Mouse (Mus musculus) limb, embryonic 10.5 days (tissue): ENCODE measurements around the gene Btg2. TPM values are rescaled to one million over a fixed set of nuclear protein-coding genes. Genes with fewer than 3 reads are reported as not detected.

Experiments
- DNase-seq: peaks from one replicate; pipeline ENCODE4 v3.0.0-alpha.2; 2017; ENCODE audit warnings: low spot score
- H3K27ac ChIP-seq: fragments of 300-500 bp; sonication (generic); 2 replicates; pipeline ENCODE4 v1.5.1; 2016; ENCODE audit warnings: mild to moderate bottlenecking
- H3K27me3 ChIP-seq: fragments of 300-500 bp; sonication (generic); 2 replicates; pipeline ENCODE4 v1.6.1; 2016; ENCODE audit warnings: low read depth, mild to moderate bottlenecking; ENCODE audit not compliant: poor library complexity, severe bottlenecking
- H3K36me3 ChIP-seq: fragments of 300-500 bp; sonication (generic); 2 replicates; pipeline ENCODE4 v1.6.1; 2016; ENCODE audit warnings: mild to moderate bottlenecking, moderate library complexity
- H3K4me1 ChIP-seq: fragments of 300-500 bp; sonication (generic); 2 replicates; pipeline ENCODE4 v1.6.1; 2016
- H3K4me3 ChIP-seq: fragments of 300-500 bp; sonication (generic); 2 replicates; pipeline ENCODE4 v1.5.1; 2016; ENCODE audit warnings: mild to moderate bottlenecking, moderate library complexity
- H3K9me3 ChIP-seq: fragments of 300-500 bp; sonication (generic); replicated peaks from 2 replicates; pipeline ENCODE4 v1.6.1; 2016; ENCODE audit warnings: mild to moderate bottlenecking
- WGBS: fragments of 180-500 bp; shearing (Covaris S2); methylation state at CpG from one replicate; pipeline ENCODE4 v1.1.7; 2016; 5-methylcytosine and 5-hydroxymethylcytosine counted together
- polyA plus RNA-seq: library from polyadenylated mRNA; unstranded; fragments of >200 nt; fragmentation: Nextera tagmentation; extraction: Ambion mirVana; gene quantifications from 2 replicates; pipeline ENCODE4 v1.2.1, GENCODE M21; 2016

The Btg2 gene
- polyA plus RNA-seq, 1 experiment from 2014 or later = 17.7 TPM

- peaks cover 13% of the 10 kb centered on the region for H3K27me3 ChIP-seq
- H3K4me1 ChIP-seq = peaks cover 45% of the 10 kb centered on the region
- DNase-seq = no peak
- WGBS = 85% methylated on average over 5 of the region's 5 CpGs
- no peak overlapping the region for H3K4me3 ChIP-seq
- H3K36me3 ChIP-seq = peaks cover 14% of the 10 kb centered on the region
- no peaks in the 10 kb centered on the region for H3K9me3 ChIP-seq
- H3K27ac ChIP-seq = no peak overlapping the region
Observed at GRCm38 (mm10) chr1:134080881-134081450, 2.0 kb upstream of the Btg2 start.

GRCm38 (mm10) chr1:134080406-134080805 is 1.5 kb upstream of the Btg2 start:
- no peaks in the 10 kb centered on the region for H3K9me3 ChIP-seq
- H3K4me3 ChIP-seq = no peak overlapping the region
- H3K27ac ChIP-seq = peak overlapping the region; percentile 85; the same call in 1 of the 2 replicates
- 83% methylated on average over 4 of the region's 4 CpGs for WGBS
- peaks cover 42% of the 10 kb centered on the region for H3K4me1 ChIP-seq
- no peak for DNase-seq
- peaks cover 17% of the 10 kb centered on the region for H3K36me3 ChIP-seq
- peaks cover 13% of the 10 kb centered on the region for H3K27me3 ChIP-seq

DNA sequence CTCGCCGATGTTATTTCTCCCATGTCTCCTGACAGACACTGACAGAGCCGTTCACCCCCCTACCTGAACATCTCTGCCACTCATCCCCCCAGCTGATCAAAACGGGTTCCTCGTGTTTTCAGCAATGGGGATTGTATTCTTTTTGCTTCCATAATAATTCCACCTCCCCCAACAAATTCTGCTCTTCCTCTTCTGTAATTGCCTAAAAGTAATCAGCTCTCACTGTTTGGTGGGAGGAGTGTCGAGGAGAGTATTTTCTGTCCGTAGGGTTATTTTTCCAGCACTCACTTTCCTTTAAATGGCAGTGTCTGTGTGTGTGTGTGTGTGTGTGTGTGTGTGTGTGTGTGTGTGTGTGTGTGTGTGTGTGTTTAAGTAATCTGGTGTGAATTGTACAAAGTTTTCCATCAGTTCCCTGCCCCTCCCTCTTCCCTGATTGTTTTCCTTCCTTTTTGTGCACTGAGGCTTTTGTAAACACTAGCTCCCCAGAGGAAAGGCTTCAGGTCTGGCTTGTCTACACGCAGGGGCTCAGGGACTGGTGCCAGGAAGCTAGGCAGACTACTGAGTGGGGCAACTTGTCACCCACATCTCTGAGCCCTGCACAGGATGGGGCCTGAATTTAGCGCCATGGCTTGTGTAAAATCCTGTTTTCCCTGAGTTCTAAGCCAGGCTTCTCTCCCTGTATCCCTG is 700 bp upstream of the Btg2 start:
- Histone ChIP-seq H3K27me3 (peaks cover 13% of the 10 kb centered on the region), H3K4me1 (peaks cover 42% of the 10 kb centered on the region), H3K36me3 (peaks cover 19% of the 10 kb centered on the region), H3K9me3 (no peaks in the 10 kb centered on the region), H3K27ac (peak overlapping the region; percentile 85), H3K4me3 (peak overlapping the region; percentile 71)
- 9% methylated on average over 9 of the region's 9 CpGs for WGBS
- no peak for DNase-seq

- Histone ChIP-seq H3K36me3 (peaks cover 20% of the 10 kb centered on the region), H3K4me3 (peak overlapping the region; percentile 71), H3K27me3 (peaks cover 13% of the 10 kb centered on the region), H3K4me1 (peaks cover 42% of the 10 kb centered on the region), H3K9me3 (no peaks in the 10 kb centered on the region), H3K27ac (peak overlapping the region; percentile 85)
- 16% methylated on average over 19 of the region's 19 CpGs for WGBS
- peak; percentile 51 for DNase-seq
Observed at GRCm38 (mm10) chr1:134078061-134078795, 692 bp downstream of the Btg2 start.

DNA sequence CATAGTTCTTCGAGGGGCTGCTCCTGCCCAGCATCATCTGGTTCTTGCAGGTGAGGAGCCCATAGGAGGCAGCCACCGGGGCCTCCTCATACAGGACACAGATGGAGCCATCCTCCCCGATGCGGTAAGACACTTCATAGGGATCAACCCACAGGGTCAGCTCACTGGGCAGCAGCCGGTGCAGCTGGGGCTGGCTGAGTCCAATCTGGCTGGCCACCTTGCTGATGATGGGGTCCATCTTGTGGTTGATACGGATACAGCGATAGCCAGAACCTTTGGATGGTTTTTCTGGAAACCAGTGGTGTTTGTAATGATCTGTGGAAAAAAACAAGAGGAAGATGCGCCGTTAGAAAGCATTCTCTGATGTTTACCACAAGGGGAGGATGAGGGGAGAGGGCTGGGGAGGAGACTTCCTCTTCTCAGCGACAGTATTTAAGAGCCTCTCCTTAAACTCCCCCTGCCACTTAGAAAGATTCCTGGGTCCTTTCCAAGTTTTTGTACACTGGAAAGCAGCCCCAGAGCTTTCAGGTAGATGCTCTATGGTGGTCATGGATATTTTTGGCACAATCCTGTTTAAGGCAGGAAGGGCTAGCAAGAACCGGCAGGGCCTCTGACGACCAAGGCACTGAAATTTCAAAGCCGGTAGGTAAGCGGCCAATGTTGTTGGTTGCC is 1.4 kb downstream of the Btg2 start:
- Histone ChIP-seq H3K9me3 (no peaks in the 10 kb centered on the region), H3K4me3 (peak overlapping the region; percentile 71), H3K27me3 (peaks cover 13% of the 10 kb centered on the region), H3K4me1 (peaks cover 37% of the 10 kb centered on the region), H3K27ac (peak overlapping the region; percentile 85; the same call in 1 of the 2 replicates), H3K36me3 (peaks cover 20% of the 10 kb centered on the region)
- no peak for DNase-seq
- 61% methylated on average over 14 of the region's 14 CpGs for WGBS

- H3K36me3 ChIP-seq = peaks cover 20% of the 10 kb centered on the region
- peaks cover 13% of the 10 kb centered on the region for H3K27me3 ChIP-seq
- no peak overlapping the region for H3K27ac ChIP-seq
- H3K9me3 ChIP-seq = no peaks in the 10 kb centered on the region
- no peak overlapping the region for H3K4me3 ChIP-seq
- WGBS = 84% methylated on average over 2 of the region's 2 CpGs
- H3K4me1 ChIP-seq = peaks cover 38% of the 10 kb centered on the region
- DNase-seq = no peak
Observed at GRCm38 (mm10) chr1:134076789-134077188, 2.1 kb downstream of the Btg2 start.

DNA sequence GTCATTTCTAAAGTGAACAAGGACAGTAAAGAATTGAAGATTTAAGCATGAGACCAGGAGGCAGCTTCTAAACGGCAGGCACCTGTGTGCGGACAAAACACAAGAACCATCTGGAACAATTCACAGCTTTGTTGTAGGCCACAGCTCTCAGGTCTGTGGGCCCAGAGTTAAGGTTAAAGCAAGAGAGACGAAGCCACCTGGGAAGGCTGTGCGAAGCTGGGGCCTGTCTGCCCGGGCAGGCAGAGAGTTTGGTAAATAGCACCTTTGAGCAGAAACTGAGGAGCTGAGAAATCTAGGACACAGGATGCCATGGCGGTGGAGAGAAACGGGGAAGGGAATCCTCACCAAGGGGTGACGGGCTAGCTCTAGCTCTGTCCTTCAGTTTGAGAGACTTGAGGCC is 3.4 kb downstream of the Btg2 start:
- WGBS = 91% methylated on average over 8 of the region's 8 CpGs
- H3K4me1 ChIP-seq = peaks cover 49% of the 10 kb centered on the region
- no peak overlapping the region for H3K4me3 ChIP-seq
- no peak for DNase-seq
- H3K27ac ChIP-seq = no peak overlapping the region
- H3K36me3 ChIP-seq = peaks cover 20% of the 10 kb centered on the region
- H3K27me3 ChIP-seq = peaks cover 13% of the 10 kb centered on the region
- no peaks in the 10 kb centered on the region for H3K9me3 ChIP-seq

- H3K36me3 ChIP-seq = peaks cover 20% of the 10 kb centered on the region
- H3K9me3 ChIP-seq = no peaks in the 10 kb centered on the region
- H3K27me3 ChIP-seq = peaks cover 15% of the 10 kb centered on the region
- WGBS = 90% methylated on average over 10 of the region's 10 CpGs
- DNase-seq = no peak
- H3K4me3 ChIP-seq = no peak overlapping the region
- H3K4me1 ChIP-seq = peaks cover 41% of the 10 kb centered on the region
- no peak overlapping the region for H3K27ac ChIP-seq
Observed at GRCm38 (mm10) chr1:134074606-134075005, 4.3 kb downstream of the Btg2 start.

- Histone ChIP-seq H3K27me3 (peaks cover 15% of the 10 kb centered on the region), H3K36me3 (peaks cover 20% of the 10 kb centered on the region), H3K9me3 (no peaks in the 10 kb centered on the region), H3K27ac (0 out of 2 replicates have a peak overlapping the region, but pooled peaks have one; percentile 17), H3K4me1 (peaks cover 37% of the 10 kb centered on the region), H3K4me3 (no peak overlapping the region)
- no peak for DNase-seq
- WGBS = 46% methylated on average over 3 of the region's 3 CpGs
Observed at GRCm38 (mm10) chr1:134074184-134074583, 4.7 kb downstream of the Btg2 start.

- H3K4me1 ChIP-seq = peaks cover 35% of the 10 kb centered on the region
- peaks cover 15% of the 10 kb centered on the region for H3K27me3 ChIP-seq
- DNase-seq = no peak
- WGBS = 79% methylated on average over 1 of the region's 1 CpGs
- no peak overlapping the region for H3K4me3 ChIP-seq
- no peak overlapping the region for H3K27ac ChIP-seq
- H3K36me3 ChIP-seq = peaks cover 20% of the 10 kb centered on the region
- H3K9me3 ChIP-seq = no peaks in the 10 kb centered on the region
Observed at GRCm38 (mm10) chr1:134073658-134074057, 5.3 kb downstream of the Btg2 start.

- peaks cover 33% of the 10 kb centered on the region for H3K4me1 ChIP-seq
- peaks cover 20% of the 10 kb centered on the region for H3K36me3 ChIP-seq
- 86% methylated on average over 6 of the region's 6 CpGs for WGBS
- H3K27ac ChIP-seq = no peak overlapping the region
- H3K27me3 ChIP-seq = peaks cover 13% of the 10 kb centered on the region
- DNase-seq = no peak
- H3K9me3 ChIP-seq = no peaks in the 10 kb centered on the region
- no peak overlapping the region for H3K4me3 ChIP-seq
Observed at GRCm38 (mm10) chr1:134073061-134073564, 5.8 kb downstream of the Btg2 start.

GRCm38 (mm10) chr1:134071411-134072018 is 7.4 kb downstream of the Btg2 start:
- H3K9me3 ChIP-seq = no peaks in the 10 kb centered on the region
- H3K27ac ChIP-seq = peak overlapping the region; percentile 57; the same call in 1 of the 2 replicates
- H3K36me3 ChIP-seq = peaks cover 12% of the 10 kb centered on the region
- no peak overlapping the region for H3K4me3 ChIP-seq
- no peak for DNase-seq
- 39% methylated on average over 10 of the region's 10 CpGs for WGBS
- H3K4me1 ChIP-seq = peaks cover 35% of the 10 kb centered on the region
- 0 out of 2 replicates have a peak, but pooled peaks cover 3% of the 10 kb centered on the region for H3K27me3 ChIP-seq
